Mouse (Mus musculus) splenic B cell, adult 2 months (primary cell): ENCODE measurements around the gene Vdr.
"Not testable (repeated sequence)": the region's sequence is repeated elsewhere in the genome, so short reads cannot be mapped to it uniquely, and the experiment has no call there.

Experiments used
- DNase-seq: peaks from one replicate; pipeline ENCODE4 v3.0.0-alpha.2; 2011; ENCODE audit warnings: low read depth, low spot score
- H3K27me3 ChIP-seq: 2 replicates; pipeline ENCODE4 v1.6.1; 2012; ENCODE audit warnings: mild to moderate bottlenecking, low read length, moderate library complexity, mixed read lengths; ENCODE audit not compliant: control insufficient read depth, poor library complexity, insufficient read depth, severe bottlenecking
- H3K36me3 ChIP-seq: 2 replicates; pipeline ENCODE4 v1.6.1; 2012; ENCODE audit warnings: mild to moderate bottlenecking, low read length, moderate library complexity, mixed read lengths; ENCODE audit not compliant: control insufficient read depth, poor library complexity, insufficient read depth, severe bottlenecking

Gene Vdr

DNA sequence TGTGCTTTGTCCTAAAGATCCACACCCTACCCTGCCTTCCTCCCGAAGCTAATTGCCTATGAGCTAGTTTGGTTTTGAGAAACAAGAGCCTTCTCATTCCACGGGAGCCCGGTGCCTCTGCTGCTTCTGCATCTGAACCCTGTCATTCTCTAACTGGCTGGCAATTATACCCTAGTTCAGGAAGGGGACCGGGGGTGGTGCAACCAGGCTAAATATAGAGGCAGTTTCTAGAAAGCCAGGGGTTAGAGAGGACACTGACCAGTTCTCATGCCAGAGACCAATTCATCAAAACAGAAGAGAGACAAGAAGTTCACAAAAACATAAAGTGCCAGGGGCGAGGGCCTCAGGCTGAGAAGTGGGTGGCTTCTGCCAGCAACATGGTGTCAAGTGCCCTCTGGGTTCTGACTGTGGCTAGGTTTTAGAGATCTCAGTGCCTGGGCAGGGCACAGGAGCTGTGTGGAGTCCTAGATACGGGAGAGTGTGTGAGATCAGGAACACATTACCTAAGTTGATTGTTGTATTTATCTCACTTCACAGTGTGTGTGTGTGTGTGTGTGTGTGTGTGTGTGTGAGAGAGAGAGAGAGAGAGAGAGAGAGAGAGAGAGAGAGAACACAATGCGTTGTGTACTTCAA, 31.6 kb downstream of the Vdr start:
- DNase-seq: no peak
- H3K36me3 ChIP-seq: no peaks in the 10 kb centered on the region
- no peaks in the 10 kb centered on the region for H3K27me3 ChIP-seq

GRCm38 (mm10) chr15:97875784-97876183, 34.6 kb downstream of the Vdr start:
- H3K36me3 ChIP-seq: no peaks in the 10 kb centered on the region
- no peak for DNase-seq
- H3K27me3 ChIP-seq: no peaks in the 10 kb centered on the region

DNA sequence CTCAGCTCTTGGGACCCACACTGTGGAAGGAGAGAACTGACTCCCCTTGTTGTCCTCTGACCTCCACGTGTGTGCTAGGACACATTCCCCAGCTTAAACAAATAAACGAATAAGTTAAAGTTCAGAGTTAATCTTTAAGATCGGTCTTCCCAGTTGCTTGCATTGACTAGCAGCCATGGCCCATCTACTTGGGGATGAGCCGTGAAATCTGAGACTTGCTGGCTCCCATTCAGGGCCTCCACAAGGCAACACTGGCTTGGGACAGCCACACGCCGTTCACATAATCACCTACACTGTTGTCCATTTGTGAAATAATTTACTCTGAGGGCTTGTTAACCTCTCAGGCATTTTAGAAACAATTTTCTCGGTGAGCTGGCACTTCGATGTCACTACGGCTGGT, 36.7 kb downstream of the Vdr start:
- no peak for DNase-seq
- no peaks in the 10 kb centered on the region for H3K36me3 ChIP-seq
- no peaks in the 10 kb centered on the region for H3K27me3 ChIP-seq

DNA sequence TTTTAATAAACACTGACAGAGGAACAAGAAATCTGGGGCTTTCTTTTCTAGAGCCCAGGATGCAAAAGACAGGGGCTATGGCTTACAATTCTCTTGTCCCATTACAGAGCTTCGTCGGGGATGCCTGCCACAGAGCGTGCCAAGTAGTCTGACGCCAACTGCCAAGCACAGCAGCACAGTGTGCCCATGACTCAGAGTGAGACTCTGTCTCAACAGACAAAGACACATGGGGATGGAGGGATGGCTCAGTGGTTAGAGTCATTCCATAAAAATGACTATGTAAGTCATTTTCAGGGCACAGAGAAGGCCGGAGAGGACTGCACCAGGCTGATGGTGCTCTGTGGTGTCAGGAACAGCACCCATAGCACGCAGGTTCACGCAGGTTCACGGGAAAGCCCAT, 38.3 kb downstream of the Vdr start:
- no peak for DNase-seq
- no peaks in the 10 kb centered on the region for H3K36me3 ChIP-seq
- no peaks in the 10 kb centered on the region for H3K27me3 ChIP-seq

GRCm38 (mm10) chr15:97871055-97872030, 39.1 kb downstream of the Vdr start:
- H3K36me3 ChIP-seq: no peaks in the 10 kb centered on the region
- no peaks in the 10 kb centered on the region for H3K27me3 ChIP-seq
- DNase-seq: no peak

DNA sequence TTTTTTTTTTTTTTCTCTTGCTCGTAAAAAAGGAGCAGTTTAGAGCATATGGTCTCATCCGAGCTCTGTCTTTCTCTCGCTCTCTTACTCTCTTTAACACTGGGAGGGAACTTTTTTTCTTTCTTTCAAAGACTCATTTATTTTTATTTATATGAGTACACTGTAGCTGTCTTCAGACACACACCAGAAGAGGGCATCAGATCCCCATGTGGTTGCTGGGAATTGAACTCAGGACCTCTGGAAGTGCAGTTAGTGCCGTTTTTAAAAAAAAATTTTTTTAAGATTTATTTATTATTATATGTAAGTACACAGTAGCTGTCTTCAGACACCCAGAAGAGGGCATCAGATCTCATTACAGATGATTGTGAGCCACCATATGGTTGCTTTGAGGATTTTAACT, 40.3 kb downstream of the Vdr start:
- not testable (repeated sequence) for H3K27me3 ChIP-seq, H3K36me3 ChIP-seq, DNase-seq

DNA sequence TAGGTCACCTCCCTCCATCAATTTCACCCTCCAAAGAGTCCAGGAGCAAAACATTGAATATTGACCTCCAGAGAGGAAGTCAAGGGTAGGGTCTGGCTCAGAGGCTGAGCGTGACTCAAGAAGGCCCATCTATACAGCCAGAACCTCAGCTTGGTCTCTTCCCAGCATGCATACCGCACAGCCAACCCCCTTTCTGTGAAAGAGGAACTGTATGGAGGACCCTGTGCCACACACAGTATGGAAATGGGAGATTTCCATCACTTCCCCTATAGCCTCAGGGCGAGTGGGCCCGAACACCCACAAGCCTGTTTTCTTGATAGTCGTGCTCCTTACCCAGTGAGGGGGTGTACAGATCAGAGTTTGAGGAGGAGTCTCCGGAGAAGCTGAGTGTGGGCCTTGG, 41.4 kb downstream of the Vdr start:
- no peak for DNase-seq
- no peaks in the 10 kb centered on the region for H3K27me3 ChIP-seq
- no peaks in the 10 kb centered on the region for H3K36me3 ChIP-seq

- DNase-seq: peak; percentile 20
- H3K36me3 ChIP-seq: no peaks in the 10 kb centered on the region
These were observed 44.4 kb downstream of the Vdr start for GRCm38 (mm10) chr15:97865988-97866387.

GRCm38 (mm10) chr15:97865175-97865574, 45.3 kb downstream of the Vdr start:
- no peaks in the 10 kb centered on the region for H3K36me3 ChIP-seq
- no peaks in the 10 kb centered on the region for H3K27me3 ChIP-seq
- no peak for DNase-seq

More at GRCm38 (mm10) chr15:97865988-97866387, 44.4 kb downstream of the Vdr start:
- no peaks in the 10 kb centered on the region for H3K27me3 ChIP-seq

DNA sequence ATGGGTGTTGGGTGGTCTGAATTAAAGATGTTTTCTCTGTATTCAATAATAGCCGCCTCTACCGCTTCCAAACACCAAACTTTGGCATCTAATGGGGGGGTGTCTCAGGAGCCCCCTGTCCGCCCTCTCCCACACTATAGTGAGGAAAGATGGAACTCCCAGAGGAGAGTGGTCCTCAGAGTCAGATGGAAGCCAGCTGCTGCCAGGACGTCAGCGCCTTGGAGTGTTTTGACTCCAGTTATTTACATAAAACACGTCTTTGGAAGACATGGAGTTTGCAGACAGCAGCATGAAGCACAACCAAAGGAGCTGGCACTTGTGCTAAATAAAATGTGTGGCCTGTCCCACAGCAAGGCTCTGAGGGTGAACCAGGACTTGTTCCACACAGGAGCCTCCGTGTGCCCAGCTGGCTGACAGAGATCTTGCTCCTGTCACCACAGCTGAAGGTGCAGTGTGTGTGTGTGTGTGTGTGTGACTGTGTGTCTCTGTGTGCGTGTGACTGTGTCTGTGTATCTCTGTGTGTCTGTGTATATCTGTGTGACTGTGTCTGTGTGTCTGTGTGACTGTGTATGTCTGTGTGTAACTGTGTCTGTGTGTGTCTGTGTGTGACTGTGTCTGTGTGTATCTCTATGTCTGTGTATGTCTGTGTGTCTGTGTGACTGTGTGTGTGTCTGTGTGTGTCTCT, 45.9 kb downstream of the Vdr start:
- no peak for DNase-seq
- Histone ChIP-seq H3K27me3 (no peaks in the 10 kb centered on the region), H3K36me3 (no peaks in the 10 kb centered on the region)

DNA sequence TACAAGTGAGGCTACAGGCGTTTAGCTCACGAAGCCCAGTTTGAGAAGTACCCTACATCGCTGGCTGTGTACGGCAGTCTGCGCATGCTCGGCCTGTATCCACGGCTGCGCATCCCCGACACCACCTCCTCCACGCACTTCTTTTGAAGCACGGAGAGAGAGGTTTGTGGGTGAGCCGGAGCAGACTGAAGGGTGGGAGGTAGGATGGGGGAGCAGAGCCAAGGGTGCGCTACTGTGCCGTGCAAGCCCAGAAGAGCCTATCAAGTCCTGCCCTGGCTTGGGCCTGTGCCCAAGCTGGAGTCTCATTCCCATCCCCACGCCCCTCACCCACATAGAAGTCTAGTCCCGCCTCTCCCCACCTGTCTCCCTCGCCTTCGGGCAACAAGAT, 46.9 kb downstream of the Vdr start:
- Histone ChIP-seq H3K36me3 (no peaks in the 10 kb centered on the region), H3K27me3 (no peaks in the 10 kb centered on the region)
- DNase-seq: no peak

DNA sequence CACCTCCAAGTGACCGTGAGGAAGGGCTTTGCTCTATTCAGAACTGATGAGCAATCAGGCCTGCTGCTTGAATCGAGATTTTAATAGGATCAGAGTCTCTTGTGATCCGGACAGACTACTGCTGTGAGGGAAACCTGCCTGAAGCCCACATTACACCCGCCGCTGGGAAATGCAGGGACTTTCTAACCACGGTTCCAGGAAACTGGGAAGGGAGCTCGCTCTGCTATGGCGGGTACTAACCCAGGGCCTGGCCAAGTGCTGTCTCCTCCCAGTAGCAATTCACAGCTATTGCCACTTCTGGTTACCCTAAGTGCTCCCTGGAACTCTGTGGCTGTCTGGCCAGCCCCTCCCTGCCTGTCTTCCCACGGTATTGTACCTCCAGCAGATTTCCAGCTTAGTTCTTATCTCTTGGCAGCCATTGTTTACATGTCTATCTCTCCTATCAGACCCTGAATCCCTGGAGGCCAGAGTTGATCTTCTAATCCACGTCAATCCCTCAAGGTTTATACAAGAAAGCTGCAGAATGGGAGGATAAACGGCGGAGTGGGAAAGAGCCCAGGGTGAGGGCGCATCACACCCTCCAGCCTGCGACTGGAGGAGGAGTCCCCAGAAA, 47.4 kb downstream of the Vdr start:
- H3K36me3 ChIP-seq: no peaks in the 10 kb centered on the region
- DNase-seq: no peak

DNA sequence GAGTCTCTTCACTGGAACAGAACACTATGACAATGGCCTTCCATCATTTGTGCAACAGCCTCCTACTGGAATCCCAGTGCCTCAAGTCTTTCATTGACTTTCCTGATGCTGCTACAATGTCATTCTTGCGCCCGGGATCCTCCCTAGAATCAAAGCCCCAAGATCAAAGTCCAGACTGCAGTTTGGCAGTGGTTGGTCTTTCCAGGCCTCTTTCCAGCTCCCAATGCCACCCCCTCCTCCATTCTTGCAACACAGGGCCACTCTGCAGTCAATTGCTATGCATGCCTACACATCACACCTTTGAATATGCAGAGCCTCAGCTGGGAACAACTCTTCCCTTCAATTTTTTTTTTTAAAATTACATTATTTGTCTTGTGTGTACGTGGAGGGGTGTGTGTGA, 50.1 kb downstream of the Vdr start:
- Histone ChIP-seq H3K27me3 (no peaks in the 10 kb centered on the region), H3K36me3 (no peaks in the 10 kb centered on the region)
- no peak for DNase-seq

More for the DNA sequence above, 47.4 kb downstream of the Vdr start:
- no peaks in the 10 kb centered on the region for H3K27me3 ChIP-seq

- no peaks in the 10 kb centered on the region for H3K27me3 ChIP-seq
- no peaks in the 10 kb centered on the region for H3K36me3 ChIP-seq
- no peak for DNase-seq
These were observed 52.0 kb downstream of the Vdr start for GRCm38 (mm10) chr15:97858431-97858830.
